Mouse (Mus musculus) hindbrain, embryonic 11.5 days (tissue): ENCODE measurements around the gene Tlcd1. TPM values are rescaled to one million over a fixed set of nuclear protein-coding genes. Genes with fewer than 3 reads are reported as not detected.
"Not testable (repeated sequence)": the region's sequence is repeated elsewhere in the genome, so short reads cannot be mapped to it uniquely, and the experiment has no call there.

Source experiments
- ATAC-seq: fragments of 200-750 bp; cut with Nextera tagmentation; 2 replicates; pipeline ENCODE4 v1.8.0; 2017; ENCODE audit warnings: mild to moderate bottlenecking, moderate TSS enrichment, moderate library complexity; ENCODE audit not compliant: low FRiP score
- DNase-seq: peaks from one replicate; pipeline ENCODE4 v3.0.0-alpha.2; 2015; ENCODE audit warnings: low spot score
- H3K27ac ChIP-seq: fragments of 300-500 bp; sonication (generic); 2 replicates; pipeline ENCODE4 v1.5.1; 2014; ENCODE audit warnings: mild to moderate bottlenecking, low read depth, low read length
- H3K27me3 ChIP-seq: fragments of 300-500 bp; sonication (generic); 2 replicates; pipeline ENCODE4 v1.6.1; 2014; ENCODE audit warnings: mild to moderate bottlenecking, low read length, moderate library complexity, mixed read lengths; ENCODE audit not compliant: control insufficient read depth, insufficient read depth
- H3K36me3 ChIP-seq: fragments of 300-500 bp; sonication (generic); 2 replicates; pipeline ENCODE4 v1.6.1; 2014; ENCODE audit warnings: mild to moderate bottlenecking, low read length, moderate library complexity, mixed read lengths; ENCODE audit not compliant: control insufficient read depth, insufficient read depth
- H3K4me1 ChIP-seq: fragments of 300-500 bp; sonication (generic); replicated peaks from 2 replicates; pipeline ENCODE4 v1.6.1; 2014; ENCODE audit warnings: low read length, mixed read lengths; ENCODE audit not compliant: control insufficient read depth, insufficient read depth
- H3K4me2 ChIP-seq: fragments of 300-500 bp; sonication (generic); replicated peaks from 2 replicates; pipeline ENCODE4 v1.6.1; 2014; ENCODE audit warnings: mild to moderate bottlenecking, low read depth, low read length
- H3K4me3 ChIP-seq: fragments of 300-500 bp; sonication (generic); 2 replicates; pipeline ENCODE4 v1.5.1; 2014; ENCODE audit warnings: low read depth, low read length
- H3K9ac ChIP-seq: fragments of 300-500 bp; sonication (generic); 2 replicates; pipeline ENCODE4 v1.6.1; 2014; ENCODE audit warnings: low read depth, low read length
- H3K9me3 ChIP-seq: fragments of 300-500 bp; sonication (generic); 2 replicates; pipeline ENCODE4 v1.6.1; 2016; ENCODE audit warnings: low read length; ENCODE audit not compliant: control insufficient read depth
- WGBS: fragments of 180-500 bp; shearing (Covaris S2); extraction: QIAGEN DNeasy Blood & Tissue Kit; methylation state at CpG from one replicate; pipeline ENCODE4 v1.1.7; 2014; 5-methylcytosine and 5-hydroxymethylcytosine counted together
- polyA plus RNA-seq: library from polyadenylated mRNA; unstranded; fragments of >200 nt; fragmentation: Nextera tagmentation; extraction: Ambion mirVana; gene quantifications from 2 replicates; pipeline ENCODE4 v1.2.1, GENCODE M21; 2014

Tlcd1 gene
- polyA plus RNA-seq = 6.8 and 9.5 TPM in 2 replicates

- ATAC-seq = peak; percentile 62
- H3K9ac ChIP-seq = peak within 1 kb of the TSS; percentile 50
- 0 out of 2 replicates have a peak within 1 kb of the TSS, but pooled peaks have one; percentile 25 for H3K27ac ChIP-seq
- no peaks in the 10 kb centered on the region for H3K9me3 ChIP-seq
- no peaks in the 10 kb centered on the region for H3K27me3 ChIP-seq
- H3K4me1 ChIP-seq = peaks cover 22% of the 10 kb centered on the region
- H3K4me2 ChIP-seq = peak within 1 kb of the TSS; percentile 91
- WGBS = under 1% methylated on average over 32 of the region's 32 CpGs
- peaks cover 9% of the 10 kb centered on the region; the same call in 1 of the 2 replicates for H3K36me3 ChIP-seq
- peak within 1 kb of the TSS; percentile 53 for H3K4me3 ChIP-seq
- DNase-seq = peak; percentile 95
Measured at GRCm38 (mm10) chr11:78176402-78176862, at the start of gene Tlcd1, which contains the start of gene Nek8. Gene Tlcd1 (plus strand): TSS chr11:78176711. Gene Nek8 (minus strand): TSS chr11:78176675.

- no peak overlapping the region for H3K4me3 ChIP-seq
- no peaks in the 10 kb centered on the region for H3K27me3 ChIP-seq
- H3K4me1 ChIP-seq = no peaks in the 10 kb centered on the region
- H3K9me3 ChIP-seq = no peaks in the 10 kb centered on the region
- DNase-seq = no peak
- H3K27ac ChIP-seq = no peak overlapping the region
- H3K9ac ChIP-seq = no peak overlapping the region
- ATAC-seq = no peak
- H3K4me2 ChIP-seq = no peak overlapping the region
- no peaks in the 10 kb centered on the region for H3K36me3 ChIP-seq
- WGBS = 91% methylated on average over 4 of the region's 4 CpGs
Measured at GRCm38 (mm10) chr11:78126739-78127138, 49.8 kb upstream of the Tlcd1 start.

DNA sequence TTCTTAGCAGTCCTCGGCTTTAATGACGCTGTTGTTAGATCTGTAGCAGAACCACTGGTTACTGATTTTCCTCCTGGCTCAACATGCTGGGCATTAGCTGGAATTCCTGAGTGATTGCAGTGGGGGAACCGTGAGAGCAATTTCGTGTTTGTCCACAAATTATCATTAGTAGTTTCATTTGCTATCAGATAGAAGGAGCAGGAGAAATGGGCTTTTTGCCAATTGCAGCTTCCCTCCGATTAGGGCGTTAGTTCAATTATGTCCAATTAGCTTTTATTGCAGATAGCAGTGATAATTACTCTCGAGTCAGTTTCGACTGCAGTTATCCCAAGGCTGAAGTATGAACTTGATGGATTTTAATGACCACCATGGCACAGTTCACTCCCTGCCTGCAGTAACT lies 47.1 kb upstream of the Tlcd1 start:
- Histone ChIP-seq H3K4me3 (no peak overlapping the region), H3K27me3 (no peaks in the 10 kb centered on the region), H3K4me1 (no peaks in the 10 kb centered on the region), H3K27ac (no peak overlapping the region), H3K9ac (no peak overlapping the region), H3K36me3 (no peaks in the 10 kb centered on the region), H3K4me2 (no peak overlapping the region), H3K9me3 (no peaks in the 10 kb centered on the region)
- whole genome bisulfite sequencing = 94% methylated on average over 8 of the region's 8 CpGs
- no peak for DNase-seq
- no peak for ATAC-seq

DNA sequence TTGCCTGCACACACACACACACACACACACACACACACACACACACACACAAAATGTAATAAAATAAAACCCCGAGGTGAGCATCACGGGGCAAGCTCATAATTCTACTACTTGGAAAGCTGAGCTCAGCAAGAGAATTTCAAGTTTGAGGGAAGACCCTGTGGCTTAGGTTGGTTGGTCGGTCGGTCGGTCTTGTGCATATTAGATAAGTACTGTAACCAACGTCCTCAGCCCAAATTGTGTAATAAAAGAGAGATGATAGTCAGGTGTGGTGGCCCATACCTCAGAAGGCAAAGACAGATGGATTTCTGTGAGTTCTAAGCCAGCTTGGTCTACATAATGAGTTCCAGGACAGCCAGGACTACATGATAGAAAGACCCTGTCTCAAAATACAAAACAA lies 42.6 kb upstream of the Tlcd1 start:
- no peak overlapping the region for H3K4me2 ChIP-seq
- ATAC-seq (no peak), DNase-seq (no peak)
- H3K36me3 ChIP-seq = no peaks in the 10 kb centered on the region
- H3K4me3 ChIP-seq = no peak overlapping the region
- no peak overlapping the region for H3K9ac ChIP-seq
- 93% methylated on average over 6 of the region's 6 CpGs for WGBS
- H3K9me3 ChIP-seq = no peaks in the 10 kb centered on the region
- H3K4me1 ChIP-seq = no peaks in the 10 kb centered on the region
- no peaks in the 10 kb centered on the region for H3K27me3 ChIP-seq
- H3K27ac ChIP-seq = no peak overlapping the region

- ATAC-seq (no peak), DNase-seq (no peak)
- H3K4me2 ChIP-seq = no peak overlapping the region
- no peak overlapping the region for H3K9ac ChIP-seq
- WGBS = 90% methylated on average over 3 of the region's 3 CpGs
- no peak overlapping the region for H3K27ac ChIP-seq
- H3K4me1 ChIP-seq = no peaks in the 10 kb centered on the region
- no peaks in the 10 kb centered on the region for H3K27me3 ChIP-seq
- no peaks in the 10 kb centered on the region for H3K9me3 ChIP-seq
- H3K36me3 ChIP-seq = no peaks in the 10 kb centered on the region
- H3K4me3 ChIP-seq = no peak overlapping the region
Measured at GRCm38 (mm10) chr11:78134344-78134743, 42.2 kb upstream of the Tlcd1 start.

- not testable (repeated sequence) for H3K9ac ChIP-seq, ATAC-seq, DNase-seq, H3K9me3 ChIP-seq, H3K27me3 ChIP-seq, H3K4me3 ChIP-seq, H3K4me1 ChIP-seq, H3K36me3 ChIP-seq, H3K4me2 ChIP-seq, H3K27ac ChIP-seq
- 93% methylated on average over 7 of the region's 7 CpGs for WGBS
Measured at GRCm38 (mm10) chr11:78135314-78135713, 41.2 kb upstream of the Tlcd1 start.

GRCm38 (mm10) chr11:78136132-78136531 lies 40.4 kb upstream of the Tlcd1 start:
- Histone ChIP-seq H3K4me1 (no peaks in the 10 kb centered on the region), H3K4me3 (no peak overlapping the region), H3K4me2 (no peak overlapping the region), H3K9ac (no peak overlapping the region), H3K27me3 (no peaks in the 10 kb centered on the region), H3K27ac (no peak overlapping the region), H3K36me3 (no peaks in the 10 kb centered on the region), H3K9me3 (no peaks in the 10 kb centered on the region)
- WGBS = 87% methylated on average over 1 of the region's 1 CpGs
- ATAC-seq = no peak
- no peak for DNase-seq

GRCm38 (mm10) chr11:78137584-78137983 lies 38.9 kb upstream of the Tlcd1 start:
- WGBS = 82% methylated on average over 4 of the region's 4 CpGs
- H3K4me2 ChIP-seq = no peak overlapping the region
- no peak for DNase-seq
- no peaks in the 10 kb centered on the region for H3K4me1 ChIP-seq
- no peak overlapping the region for H3K4me3 ChIP-seq
- H3K9ac ChIP-seq = no peak overlapping the region
- H3K27ac ChIP-seq = no peak overlapping the region
- no peak for ATAC-seq
- no peaks in the 10 kb centered on the region for H3K36me3 ChIP-seq
- H3K27me3 ChIP-seq = no peaks in the 10 kb centered on the region
- H3K9me3 ChIP-seq = no peaks in the 10 kb centered on the region

- no peak for ATAC-seq
- Histone ChIP-seq H3K4me3 (no peak overlapping the region), H3K9me3 (no peaks in the 10 kb centered on the region), H3K36me3 (no peaks in the 10 kb centered on the region), H3K27me3 (no peaks in the 10 kb centered on the region), H3K4me2 (no peak overlapping the region), H3K9ac (no peak overlapping the region), H3K27ac (no peak overlapping the region), H3K4me1 (no peaks in the 10 kb centered on the region)
- 90% methylated on average over 3 of the region's 3 CpGs for WGBS
- no peak for DNase-seq
Measured at GRCm38 (mm10) chr11:78138023-78138422, 38.5 kb upstream of the Tlcd1 start.
